Mouse (Mus musculus) hindbrain, postnatal 0 days (tissue): Measurements from ENCODE around the gene Pitpnc1. TPM values are rescaled to one million over a fixed set of nuclear protein-coding genes. Genes with fewer than 3 reads are reported as not detected.

Experiments used
- ATAC-seq: fragments of 200-750 bp; cut with Nextera tagmentation; 2 replicates; pipeline ENCODE4 v1.8.0; 2017; ENCODE audit warnings: mild to moderate bottlenecking, moderate TSS enrichment, moderate library complexity
- DNase-seq: peaks from one replicate; pipeline ENCODE4 v3.0.0-alpha.2; 2015; ENCODE audit warnings: low spot score
- H3K27ac ChIP-seq: fragments of 300-500 bp; sonication (generic); 2 replicates; pipeline ENCODE4 v1.5.1; 2014; ENCODE audit warnings: mild to moderate bottlenecking
- H3K27me3 ChIP-seq: fragments of 300-500 bp; sonication (generic); 2 replicates; pipeline ENCODE4 v1.6.1; 2014; ENCODE audit warnings: low read length, mixed read lengths; ENCODE audit not compliant: insufficient read depth
- H3K36me3 ChIP-seq: fragments of 300-500 bp; sonication (generic); 2 replicates; pipeline ENCODE4 v1.6.1; 2014; ENCODE audit warnings: low read length, mixed read lengths; ENCODE audit not compliant: insufficient read depth
- H3K4me1 ChIP-seq: fragments of 300-500 bp; sonication (generic); 2 replicates; pipeline ENCODE4 v1.6.1; 2014; ENCODE audit warnings: antibody characterized with exemption, low read length, mixed read lengths; ENCODE audit not compliant: insufficient read depth
- H3K4me2 ChIP-seq: fragments of 300-500 bp; sonication (generic); 2 replicates; pipeline ENCODE4 v1.6.1; 2014; ENCODE audit warnings: low read depth, mild to moderate bottlenecking, low read length, moderate library complexity, mixed read lengths
- H3K4me3 ChIP-seq: fragments of 300-500 bp; sonication (generic); 2 replicates; pipeline ENCODE4 v1.5.1; 2014; ENCODE audit warnings: low read length
- H3K9ac ChIP-seq: fragments of 300-500 bp; sonication (generic); replicated peaks from 2 replicates; pipeline ENCODE4 v1.6.1; 2014; ENCODE audit warnings: mild to moderate bottlenecking, low read length, moderate library complexity, mixed read lengths
- H3K9me3 ChIP-seq: fragments of 300-500 bp; sonication (generic); 2 replicates; pipeline ENCODE4 v1.6.1; 2016; ENCODE audit warnings: low read length, mixed read lengths
- CTCF ChIP-seq: IDR thresholded peaks from 2 replicates; pipeline ENCODE4 v1.5.1; 2016; ENCODE audit warnings: antibody characterized with exemption, control low read depth, low read depth
- WGBS: fragments of 180-500 bp; shearing (Covaris S2); extraction: QIAGEN DNeasy Blood & Tissue Kit; methylation state at CpG from one replicate; pipeline ENCODE4 v1.1.7; 2014; 5-methylcytosine and 5-hydroxymethylcytosine counted together
- polyA plus RNA-seq: library from polyadenylated mRNA; unstranded; fragments of >200 nt; fragmentation: Nextera tagmentation; extraction: Ambion mirVana; gene quantifications from 2 replicates; pipeline ENCODE4 v1.2.1, GENCODE M21; 2015
- total RNA-seq: library from RNA; depleted of rRNA; stranded (reverse); fragments of >200 nt; gene quantifications from 2 replicates; pipeline ENCODE4 v1.2.3, GENCODE M21; 2014

The Pitpnc1 gene
- total and polyA plus RNA-seq, 2 experiments from 2014 or later = 42.2 to 43.6 TPM

DNA sequence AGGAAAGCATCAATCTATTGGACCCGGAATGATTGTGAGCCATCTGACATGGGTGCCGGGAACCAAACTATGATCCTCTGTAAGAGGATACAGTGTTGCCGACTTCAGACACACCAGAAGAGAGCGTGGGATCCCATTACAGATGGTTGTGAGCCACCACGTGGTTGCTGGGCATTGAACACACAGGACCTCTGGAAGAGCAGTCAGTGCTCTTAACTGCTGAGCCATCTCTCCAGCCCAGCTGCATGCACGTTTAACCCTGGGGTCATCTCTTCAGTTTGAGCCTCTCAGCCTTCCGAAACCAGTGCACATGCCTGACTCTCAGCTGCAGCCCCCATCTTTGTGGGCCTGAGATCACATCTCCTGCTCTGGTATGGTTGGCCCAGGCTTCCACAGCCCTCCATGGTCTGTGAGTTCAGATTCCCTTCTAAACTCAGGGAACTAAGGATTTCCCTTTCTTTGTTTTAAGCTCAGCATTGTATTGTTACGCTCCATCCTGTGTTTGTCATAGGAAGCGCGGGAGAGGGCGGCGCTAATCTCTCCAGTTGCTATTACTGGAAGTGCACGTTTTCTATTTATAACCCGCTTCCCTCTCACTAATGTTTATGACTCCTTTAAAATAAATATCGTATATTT lies 135.5 kb downstream of the Pitpnc1 start:
- Histone ChIP-seq H3K36me3 (no peaks in the 10 kb centered on the region), H3K27ac (0 out of 2 replicates have a peak overlapping the region, but pooled peaks have one; percentile 32), H3K4me1 (peaks cover 18% of the 10 kb centered on the region; the same call in 1 of the 2 replicates), H3K27me3 (no peaks in the 10 kb centered on the region), H3K9me3 (no peaks in the 10 kb centered on the region), H3K9ac (no peak overlapping the region), H3K4me2 (no peak overlapping the region), H3K4me3 (no peak overlapping the region)
- no peak for ATAC-seq
- TF ChIP-seq CTCF = no peak
- 81% methylated on average over 15 of the region's 15 CpGs for WGBS
- DNase-seq = no peak

DNA sequence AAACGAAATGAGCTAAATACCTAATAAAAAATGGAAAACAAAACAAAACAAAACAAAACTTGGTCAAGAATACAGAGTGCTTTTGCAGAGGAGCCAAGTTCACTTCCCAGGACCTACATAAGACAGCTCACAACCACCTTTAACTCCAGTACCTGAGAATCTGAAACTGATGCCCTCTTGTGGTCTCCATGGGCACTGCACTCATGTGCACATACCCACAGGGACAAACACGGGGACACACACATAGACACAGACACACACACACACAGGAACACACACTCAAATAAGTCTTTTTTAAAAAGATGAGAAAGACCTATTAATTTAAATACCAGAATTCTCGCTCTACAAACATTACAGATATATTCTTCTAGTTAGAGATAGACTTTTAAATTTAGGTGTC lies 137.6 kb downstream of the Pitpnc1 start:
- H3K9me3 ChIP-seq = no peaks in the 10 kb centered on the region
- H3K27me3 ChIP-seq = no peaks in the 10 kb centered on the region
- ATAC-seq (no peak), DNase-seq (no peak)
- no peak overlapping the region for H3K9ac ChIP-seq
- no peak overlapping the region for H3K4me2 ChIP-seq
- no peaks in the 10 kb centered on the region for H3K36me3 ChIP-seq
- H3K27ac ChIP-seq = no peak overlapping the region
- WGBS = over 99% methylated on average over 3 of the region's 3 CpGs
- TF ChIP-seq CTCF = peak; percentile 51
- peaks cover 10% of the 10 kb centered on the region; the same call in 1 of the 2 replicates for H3K4me1 ChIP-seq
- no peak overlapping the region for H3K4me3 ChIP-seq

DNA sequence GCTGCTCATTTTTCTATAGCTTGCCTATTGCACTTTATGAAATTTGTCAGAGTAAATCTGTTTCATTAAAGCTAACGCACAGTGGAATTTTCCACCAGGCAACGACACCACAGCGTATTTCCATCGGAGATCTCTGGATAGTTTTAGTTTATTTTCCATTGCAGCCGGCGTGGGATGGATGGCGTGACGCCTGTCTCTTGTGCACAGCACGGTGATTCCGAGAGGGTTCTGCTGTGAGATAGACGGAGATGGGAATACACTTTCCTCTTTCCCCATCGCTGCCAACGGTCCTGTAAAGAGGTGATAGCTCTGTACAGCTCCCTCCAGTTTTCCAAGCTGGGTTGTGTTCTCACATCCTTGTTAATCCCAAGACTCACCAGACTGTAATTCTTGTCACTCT lies 138.2 kb downstream of the Pitpnc1 start:
- no peak for TF ChIP-seq CTCF
- Histone ChIP-seq H3K9me3 (no peaks in the 10 kb centered on the region), H3K36me3 (no peaks in the 10 kb centered on the region), H3K4me2 (no peak overlapping the region), H3K27me3 (no peaks in the 10 kb centered on the region), H3K4me1 (peaks cover 7% of the 10 kb centered on the region; the same call in 1 of the 2 replicates), H3K9ac (no peak overlapping the region), H3K4me3 (no peak overlapping the region), H3K27ac (no peak overlapping the region)
- ATAC-seq (no peak), DNase-seq (no peak)
- WGBS = 86% methylated on average over 13 of the region's 13 CpGs

DNA sequence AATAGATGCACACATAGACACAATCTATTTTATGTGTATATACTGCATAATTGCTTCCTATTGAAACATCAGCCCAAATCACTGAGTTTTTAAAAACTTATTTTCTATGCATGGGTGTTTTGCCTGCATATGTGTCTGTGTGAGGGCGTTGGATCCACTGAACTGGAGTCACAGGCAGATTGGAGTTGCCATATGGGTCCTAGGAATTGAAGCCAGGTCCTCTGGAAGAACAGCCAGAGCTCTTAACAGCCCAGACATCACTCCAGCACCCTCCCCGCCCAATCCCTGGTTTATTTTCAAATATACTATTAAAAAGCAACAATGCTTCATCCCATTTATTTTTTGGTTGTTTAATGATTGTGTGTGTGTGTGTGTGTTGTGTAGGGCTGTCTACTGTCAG lies 139.1 kb downstream of the Pitpnc1 start:
- no peaks in the 10 kb centered on the region for H3K4me1 ChIP-seq
- 91% methylated on average over 2 of the region's 2 CpGs for WGBS
- no peak overlapping the region for H3K27ac ChIP-seq
- no peaks in the 10 kb centered on the region for H3K9me3 ChIP-seq
- H3K4me3 ChIP-seq = no peak overlapping the region
- DNase-seq (no peak), ATAC-seq (no peak)
- no peak overlapping the region for H3K4me2 ChIP-seq
- no peak overlapping the region for H3K9ac ChIP-seq
- TF ChIP-seq CTCF = no peak
- no peaks in the 10 kb centered on the region for H3K36me3 ChIP-seq
- no peaks in the 10 kb centered on the region for H3K27me3 ChIP-seq

DNA sequence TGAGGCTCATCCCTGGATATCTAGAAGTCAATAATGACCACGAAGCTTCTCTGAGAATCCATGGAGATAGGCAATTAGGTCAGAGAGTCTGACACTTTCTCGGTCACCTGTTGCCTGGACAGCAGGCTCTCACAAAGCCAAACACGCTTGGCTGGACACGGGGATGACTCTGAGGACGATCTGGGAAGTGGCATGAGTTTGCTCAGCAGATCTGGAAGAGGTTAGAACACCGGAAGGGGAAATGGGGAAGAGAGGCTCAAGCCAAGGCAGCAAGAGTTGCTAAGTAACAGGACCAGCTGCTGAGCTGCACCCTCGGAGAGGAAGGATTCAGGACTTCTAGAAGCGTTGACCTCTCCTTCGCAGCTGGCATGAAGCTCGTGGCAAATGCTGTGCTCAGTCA lies 143.2 kb downstream of the Pitpnc1 start:
- Histone ChIP-seq H3K27me3 (no peaks in the 10 kb centered on the region), H3K4me1 (0 out of 2 replicates have a peak, but pooled peaks cover 3% of the 10 kb centered on the region), H3K9me3 (no peaks in the 10 kb centered on the region), H3K4me2 (no peak overlapping the region), H3K27ac (no peak overlapping the region), H3K4me3 (no peak overlapping the region), H3K9ac (no peak overlapping the region), H3K36me3 (no peaks in the 10 kb centered on the region)
- TF ChIP-seq CTCF = no peak
- ATAC-seq (no peak), DNase-seq (no peak)
- WGBS = 53% methylated on average over 10 of the region's 10 CpGs

DNA sequence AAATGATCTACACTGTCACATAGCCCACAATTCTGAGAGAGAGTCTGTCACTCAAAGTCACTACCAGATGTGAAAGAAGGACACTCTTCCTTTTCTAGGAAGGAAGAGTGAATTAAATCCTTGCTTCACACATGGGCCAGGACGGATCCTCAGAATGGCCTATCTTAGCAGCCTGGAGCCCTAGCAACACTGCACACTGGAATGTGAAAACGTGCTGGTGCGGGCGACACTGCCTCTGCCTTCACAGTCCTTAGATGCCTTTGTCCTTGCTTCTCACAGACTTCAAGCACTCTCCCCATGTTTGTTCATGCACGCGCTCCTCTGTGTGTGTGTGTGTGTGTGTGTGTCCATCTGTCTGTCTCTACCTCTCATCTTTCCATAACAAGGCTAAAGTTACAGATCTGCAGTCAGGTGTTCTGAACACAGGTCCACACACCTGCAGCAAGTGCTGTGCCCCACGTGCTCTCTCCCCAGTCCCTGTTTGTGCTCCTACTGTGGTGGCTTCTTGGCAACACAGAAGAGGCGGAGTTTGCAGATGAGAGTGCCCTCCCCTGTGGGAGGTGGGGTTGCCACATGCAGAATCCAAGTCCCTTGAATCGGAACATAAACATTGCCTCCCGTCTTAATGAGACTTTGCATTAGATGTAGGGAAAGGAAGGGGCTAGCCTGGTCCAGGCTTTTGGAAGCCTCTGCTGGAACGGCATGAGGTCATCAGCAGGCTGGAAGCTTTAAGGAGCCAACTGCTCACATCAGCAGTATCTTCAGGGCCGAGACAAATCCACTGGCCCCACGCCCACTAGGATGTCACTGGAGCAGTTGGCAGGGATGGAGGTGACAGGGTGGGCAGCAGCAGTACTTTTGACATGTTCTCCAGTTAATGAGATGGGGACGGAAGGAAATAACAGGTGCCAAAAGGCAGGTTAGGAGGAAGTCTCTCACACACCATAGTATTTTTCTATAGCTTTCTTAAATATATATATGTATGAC lies 144.5 kb downstream of the Pitpnc1 start:
- no peak for TF ChIP-seq CTCF
- 25% methylated on average over 14 of the region's 14 CpGs for WGBS
- peak; percentile 50 for DNase-seq
- peak; percentile 76 for ATAC-seq
- H3K27ac ChIP-seq = peak overlapping the region; percentile 51; the same call in 1 of the 2 replicates
- no peaks in the 10 kb centered on the region for H3K27me3 ChIP-seq
- H3K9me3 ChIP-seq = no peaks in the 10 kb centered on the region
- H3K4me3 ChIP-seq = no peak overlapping the region
- no peak overlapping the region for H3K9ac ChIP-seq
- 0 out of 2 replicates have a peak, but pooled peaks cover 3% of the 10 kb centered on the region for H3K4me1 ChIP-seq
- H3K36me3 ChIP-seq = no peaks in the 10 kb centered on the region
- H3K4me2 ChIP-seq = no peak overlapping the region
